Mouse (Mus musculus): ENCODE data around the gene Prpf4. TPM values are rescaled to one million over a fixed set of nuclear protein-coding genes. Genes with fewer than 3 reads are reported as not detected.
A peak's percentile ranks its signal among the peaks of the same experiment; 100 is the strongest.

The Prpf4 gene
- total and polyA plus RNA-seq, 3 experiments = 18.1 to 33.7 (median 33.5) TPM

- TF ChIP-seq TBP (conservative IDR thresholded peaks at IDR 0.05; ENCODE audit: low read depth, low read length) (peak; percentile 71), NRF1 (IDR thresholded peaks at IDR 0.05; ENCODE audit: low read depth, low read length) (0 out of 2 replicates have a peak, but pooled peaks have one; percentile 4), MAZ (IDR thresholded peaks at IDR 0.05; ENCODE audit: low read depth, low read length) (no peak), CHD1 (IDR thresholded peaks at IDR 0.05; ENCODE audit: low read depth, low read length) (no peak), GABPA (IDR thresholded peaks at IDR 0.05; ENCODE audit: insufficient replicate concordance, low read depth, low read length) (no peak), USF1 (IDR thresholded peaks at IDR 0.05; ENCODE audit: low read depth, low read length) (no peak), SIN3A (IDR thresholded peaks at IDR 0.05; ENCODE audit: low read length) (peak; percentile 51; the same call in 1 of the 2 replicates), IRF4 (IDR thresholded peaks at IDR 0.05; ENCODE audit: low read depth, low read length) (peak; percentile 93)
Observed at GRCm38 (mm10) chr4:62433939-62434870, 25.6 kb downstream of the Prpf4 start (continued).

- in situ Hi-C loops (cut with MboI; ENCODE audit: low pct_ligation_motif_present, low pct_unique_long_range_greater_than_20kb, low sequenced_read_pairs) (no loop called here), dilution Hi-C loops (cut with MboI; ENCODE audit: extremely low pct_ligation_motif_present, extremely low pct_unique_long_range_greater_than_20kb, low sequenced_read_pairs) (no loop called here)
- no peak for DNase-seq (ENCODE audit: extremely low read depth)
- peaks cover 8 to 49% of the 10 kb centered on the region in 2 experiments; a peak in 3 of 4 replicates for H3K4me1 ChIP-seq (ENCODE audit: control insufficient read depth in 1 of 2, insufficient read depth in 2 of 2)
- H3K36me3 ChIP-seq (replicated peaks in 1 of 2; ENCODE audit: control insufficient read depth in 1 of 2, insufficient read depth in 1 of 2, low read length in 1 of 2) = no peaks in the 10 kb centered on the region
- H3K4me2 ChIP-seq (ENCODE audit: insufficient read depth, low read depth, poor library complexity, severe bottlenecking) = peak within 1 kb of the TSS; percentile 88
- peak within 1 kb of the TSS; percentile 9 to 30 (median 26) for H3K4me3 ChIP-seq (replicated peaks in 1 of 3; ENCODE audit: low read depth in 2 of 3, low read length in 2 of 3, poor library complexity in 1 of 3)
- TF ChIP-seq USF2 (conservative IDR thresholded peaks at IDR 0.05; ENCODE audit: low read depth, low read length) (no peak), MAFK (IDR thresholded peaks at IDR 0.05; ENCODE audit: insufficient replicate concordance, low read length) (no peak), BHLHE40 (IDR thresholded peaks at IDR 0.05; ENCODE audit: low read depth, low read length) (no peak), RCOR1 (conservative IDR thresholded peaks at IDR 0.05; ENCODE audit: low read depth, low read length) (no peak), RAD21 (IDR thresholded peaks at IDR 0.05; ENCODE audit: low read depth, low read length) (no peak), IRF4 (IDR thresholded peaks at IDR 0.05; ENCODE audit: low read depth, low read length) (no peak), ZNF384 (IDR thresholded peaks at IDR 0.05; ENCODE audit: low read depth, low read length) (no peak), MEF2A (IDR thresholded peaks at IDR 0.05; ENCODE audit: borderline replicate concordance, low read depth, low read length) (no peak), ZC3H11A (IDR thresholded peaks at IDR 0.05; ENCODE audit: low read depth, low read length) (no peak), PAX5 (IDR thresholded peaks at IDR 0.05; ENCODE audit: low read length) (no peak), UBTF (IDR thresholded peaks at IDR 0.05; ENCODE audit: low read depth, low read length) (no peak), ZMIZ1 (IDR thresholded peaks at IDR 0.05; ENCODE audit: low read depth, low read length) (no peak), ZKSCAN1 (IDR thresholded peaks at IDR 0.05; ENCODE audit: borderline replicate concordance, low read depth, low read length) (no peak), MAX (IDR thresholded peaks at IDR 0.05; ENCODE audit: low read length) (no peak), EP300 (IDR thresholded peaks at IDR 0.05; ENCODE audit: low read length) (no peak), ELF1 (IDR thresholded peaks at IDR 0.05; ENCODE audit: low read depth, low read length) (no peak), POLR2A (IDR thresholded peaks at IDR 0.05; ENCODE audit: low read depth, low read length) (no peak), MXI1 (IDR thresholded peaks at IDR 0.05; ENCODE audit: low read depth, low read length) (no peak)
- peak within 1 kb of the TSS; percentile 85 for H3K27ac ChIP-seq (ENCODE audit: insufficient read depth, low read depth)
- no peaks in the 10 kb centered on the region for H3K79me2 ChIP-seq (replicated peaks; ENCODE audit: control insufficient read depth, extremely low read depth, insufficient read depth, poor library complexity, severe bottlenecking)
- H3K27me3 ChIP-seq (replicated peaks) = no peaks in the 10 kb centered on the region
- H3K9me3 ChIP-seq (replicated peaks; ENCODE audit: low read length) = no peaks in the 10 kb centered on the region
- peak within 1 kb of the TSS; percentile 1; the same call in 1 of the 2 replicates for H3K9ac ChIP-seq (ENCODE audit: insufficient read depth, low read depth)
Observed at GRCm38 (mm10) chr4:62435081-62435480, 26.5 kb downstream of the Prpf4 start, which contains the start of gene Rnf183. Gene Rnf183, minus strand, starts transcription at chr4:62435252.
